29 mouse cellular contexts compared by ENCODE assay signal in genomic region chr12:100670647-100671199, GRCm38 (mm10). TPM values are rescaled to one million over a fixed set of nuclear protein-coding genes. Genes with fewer than 3 reads are reported as not detected.
A peak's percentile ranks its signal among the peaks of the same experiment; 100 is the strongest.
DNase-seq lines count a peak whose midpoint lies in the region; ATAC-seq lines count a peak whose summit lies in the region.
"Had no signal": no experiment of that assay in that cellular context is flagged by ENCODE, and none has a peak within 500 bp of the region (broad histone marks: within the 10 kb centered on the region; RNA-seq: fewer than 3 reads in every experiment).

No protein-coding gene starts in this region.

- peak; percentile 60 for ATAC-seq in liver, embryonic 15.5 days (ENCODE audit: insufficient read depth)
- ATAC-seq: forebrain, embryonic 16.5 days; inflammation-experienced regulatory T-cells, adult 6 months had no signal

- H3K27me3 ChIP-seq in liver, embryonic 15.5 days = no peaks in the 10 kb centered on the region
- H3K27me3 ChIP-seq in hindbrain, embryonic 10.5 days (ENCODE audit: insufficient read depth, poor library complexity, severe bottlenecking) = no peaks in the 10 kb centered on the region
- H3K27me3 ChIP-seq: CH12.LX; embryonic facial prominence, embryonic 13.5 days; heart, embryonic 13.5 days; hindbrain, embryonic 15.5 days; kidney, embryonic 15.5 days; limb, embryonic 12.5 days; neural tube, embryonic 12.5 days had no signal

- 19% methylated on average over 2 of the region's 2 CpGs for WGBS in liver, embryonic 15.5 days (ENCODE audit: insufficient replicate concordance)
- 96% methylated on average over 2 of the region's 2 CpGs for WGBS in hindbrain, embryonic 10.5 days

- no peak overlapping the region for H3K4me2 ChIP-seq in liver, embryonic 15.5 days
- H3K4me2 ChIP-seq: embryonic facial prominence, embryonic 13.5 days; heart, embryonic 13.5 days; hindbrain, embryonic 15.5 days; kidney, embryonic 15.5 days; limb, embryonic 12.5 days; neural tube, embryonic 12.5 days had no signal

- intact Hi-C loops in gastrocnemius, postnatal 36 days (cut with DNase I) = no loop called here

- H3K4me3 ChIP-seq in liver, embryonic 15.5 days (replicated peaks) = no peak overlapping the region
- no peak overlapping the region for H3K4me3 ChIP-seq in hindbrain, embryonic 10.5 days
- H3K4me3 ChIP-seq: embryonic facial prominence, embryonic 13.5 days; erythroblast, embryonic 14.5 days; gastrocnemius, adult 2 months; heart, embryonic 13.5 days; hindbrain, embryonic 15.5 days; kidney, embryonic 15.5 days; limb, embryonic 12.5 days; midbrain, embryonic 10.5 days; myocyte; neural tube, embryonic 12.5 days had no signal

- DNase-seq in c-Kit-positive CD71-negative TER-119-negative erythroid progenitor cells, embryonic 14.5 days (ENCODE audit: low read depth) = peak; percentile 19
- peak; percentile 5 for DNase-seq in liver
- DNase-seq in right cerebral cortex, adult 18-20 months = no peak
- DNase-seq in hindbrain, embryonic 10.5 days (ENCODE audit: low spot score) = no peak
- DNase-seq in MN1 (ENCODE audit: low spot score) = no peak
- no peak for DNase-seq in gastrocnemius, postnatal 36 days
- DNase-seq: adrenal gland, postnatal 25 days; cerebellum, adult 9-11 months; gastrocnemius, adult 2 months; heart, postnatal 10 days; kidney, adult 11 months; kidney, postnatal 25 days; lung, adult 18-20 months; lung, postnatal 10 days; thymus, adult 2 months had no signal

- H3K4me1 ChIP-seq in liver, embryonic 15.5 days (replicated peaks) = no peaks in the 10 kb centered on the region
- H3K4me1 ChIP-seq in hindbrain, embryonic 10.5 days (replicated peaks) = no peaks in the 10 kb centered on the region
- H3K4me1 ChIP-seq: embryonic facial prominence, embryonic 13.5 days; hindbrain, embryonic 15.5 days; kidney, embryonic 15.5 days; limb, embryonic 12.5 days; midbrain, embryonic 10.5 days; neural tube, embryonic 12.5 days had no signal

- no peak overlapping the region for H3K27ac ChIP-seq in liver, embryonic 15.5 days (replicated peaks)
- no peak overlapping the region for H3K27ac ChIP-seq in hindbrain, embryonic 10.5 days
- H3K27ac ChIP-seq: embryonic facial prominence, embryonic 13.5 days; gastrocnemius, adult 2 months; heart, embryonic 13.5 days; hindbrain, embryonic 15.5 days; kidney, embryonic 15.5 days; limb, embryonic 12.5 days; macrophage; midbrain, embryonic 10.5 days; neural tube, embryonic 12.5 days had no signal

- H3K9ac ChIP-seq in liver, embryonic 15.5 days = no peak overlapping the region
- H3K9ac ChIP-seq: embryonic facial prominence, embryonic 13.5 days; heart, embryonic 13.5 days; hindbrain, embryonic 15.5 days; kidney, embryonic 15.5 days; limb, embryonic 12.5 days; neural tube, embryonic 12.5 days had no signal

- no peaks in the 10 kb centered on the region for H3K36me3 ChIP-seq in liver, embryonic 15.5 days (replicated peaks)
- H3K36me3 ChIP-seq in hindbrain, embryonic 10.5 days = no peaks in the 10 kb centered on the region
- H3K36me3 ChIP-seq: embryonic facial prominence, embryonic 13.5 days; hindbrain, embryonic 15.5 days; limb, embryonic 12.5 days; midbrain, embryonic 10.5 days; neural tube, embryonic 12.5 days had no signal

- no peaks in the 10 kb centered on the region for H3K9me3 ChIP-seq in liver, embryonic 15.5 days (replicated peaks)
- H3K9me3 ChIP-seq in hindbrain, embryonic 10.5 days = no peaks in the 10 kb centered on the region
- H3K9me3 ChIP-seq: embryonic facial prominence, embryonic 13.5 days; heart, embryonic 13.5 days; hindbrain, embryonic 15.5 days; kidney, embryonic 15.5 days; limb, embryonic 12.5 days; midbrain, embryonic 10.5 days; neural tube, embryonic 12.5 days had no signal

RNA-seq across cellular contexts. Expression of gene Rps6ka5, which starts 56.1 kb away (rescaled TPM):
- polyA plus RNA-seq in liver, embryonic 15.5 days (2015; fragmentation: Nextera tagmentation; extraction: Ambion mirVana) = 1.5 and 1.6 TPM in 2 replicates
- polyA plus RNA-seq in hindbrain, embryonic 10.5 days (2016; fragmentation: Nextera tagmentation; extraction: Ambion mirVana) = 2.6 and 2.8 TPM in 2 replicates
- total RNA-seq in gastrocnemius, postnatal 36 days (2021) = 1 to 10 TPM; 8.0 to 8.4 TPM

Comparison
In these comparisons a context has a peak if more than half of its experiments do, and no peak if none do; other contexts are left out.
1. DNase-seq: peak in c-Kit-positive CD71-negative TER-119-negative erythroid progenitor cells, embryonic 14.5 days (single experiment) and liver (single experiment); none in right cerebral cortex, adult 18-20 months (single experiment), hindbrain, embryonic 10.5 days (single experiment), MN1 (single experiment) and gastrocnemius, postnatal 36 days (0 of 2).